Mouse (Mus musculus): Measurements from ENCODE around the gene Cirbp. TPM values are rescaled to one million over a fixed set of nuclear protein-coding genes. Genes with fewer than 3 reads are reported as not detected.

Cirbp gene
- polyA plus RNA-seq, 1 experiment from 2014 or later = 274 TPM

DNA sequence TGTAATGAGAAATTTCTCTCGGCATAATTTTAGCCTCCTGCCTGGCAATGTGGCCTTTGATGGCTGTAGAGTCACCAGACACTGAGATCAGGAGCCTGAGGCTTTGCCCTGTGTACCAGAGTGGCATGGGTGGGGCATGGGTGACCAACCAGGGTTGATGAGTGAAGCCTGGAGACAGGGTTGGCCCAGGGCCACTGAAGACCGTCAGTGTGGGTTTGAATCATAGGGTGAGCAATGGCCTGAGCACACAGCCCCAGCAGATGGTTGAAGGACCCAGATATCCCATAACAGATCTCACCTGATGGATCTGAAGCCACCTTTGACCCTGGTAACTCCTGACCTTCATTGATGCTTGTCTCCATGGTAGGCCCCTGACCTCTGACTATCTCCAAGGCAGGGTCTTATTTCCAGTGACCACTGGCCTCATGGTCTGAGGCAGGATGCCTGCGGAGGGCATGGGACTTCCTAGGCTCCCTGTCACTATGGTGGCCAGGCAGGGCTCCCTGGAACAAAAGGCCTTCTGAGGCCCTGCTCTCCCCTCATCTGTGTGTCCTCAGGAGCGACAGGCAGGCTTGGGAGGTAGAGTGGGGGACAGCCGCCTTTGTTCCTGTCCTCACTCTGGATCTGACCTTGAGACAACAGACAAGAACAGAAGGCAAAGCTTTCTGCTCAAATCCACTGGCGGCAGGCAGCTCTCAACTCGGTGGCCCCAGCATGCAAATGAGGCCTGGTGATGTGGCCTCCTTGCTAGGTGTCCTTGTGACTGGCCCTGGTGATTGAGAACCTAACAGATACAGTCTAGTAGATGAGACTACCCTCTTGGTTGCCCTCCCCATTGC, 11.9 kb downstream of the Cirbp start:
- Histone ChIP-seq H3K4me3 (no peak overlapping the region), H3K36me3 (ENCODE audit: poor library complexity, severe bottlenecking) (peaks cover 9% of the 10 kb centered on the region; the same call in 1 of the 2 replicates), H3K9me3 (replicated peaks) (no peaks in the 10 kb centered on the region), H3K4me2 (no peak overlapping the region), H3K27me3 (no peaks in the 10 kb centered on the region), H3K27ac (no peak overlapping the region), H3K4me1 (peaks cover 49% of the 10 kb centered on the region), H3K9ac (peak overlapping the region; percentile 10; the same call in 1 of the 2 replicates)
- no peak for ATAC-seq
- WGBS = 70% methylated on average over 7 of the region's 7 CpGs

DNA sequence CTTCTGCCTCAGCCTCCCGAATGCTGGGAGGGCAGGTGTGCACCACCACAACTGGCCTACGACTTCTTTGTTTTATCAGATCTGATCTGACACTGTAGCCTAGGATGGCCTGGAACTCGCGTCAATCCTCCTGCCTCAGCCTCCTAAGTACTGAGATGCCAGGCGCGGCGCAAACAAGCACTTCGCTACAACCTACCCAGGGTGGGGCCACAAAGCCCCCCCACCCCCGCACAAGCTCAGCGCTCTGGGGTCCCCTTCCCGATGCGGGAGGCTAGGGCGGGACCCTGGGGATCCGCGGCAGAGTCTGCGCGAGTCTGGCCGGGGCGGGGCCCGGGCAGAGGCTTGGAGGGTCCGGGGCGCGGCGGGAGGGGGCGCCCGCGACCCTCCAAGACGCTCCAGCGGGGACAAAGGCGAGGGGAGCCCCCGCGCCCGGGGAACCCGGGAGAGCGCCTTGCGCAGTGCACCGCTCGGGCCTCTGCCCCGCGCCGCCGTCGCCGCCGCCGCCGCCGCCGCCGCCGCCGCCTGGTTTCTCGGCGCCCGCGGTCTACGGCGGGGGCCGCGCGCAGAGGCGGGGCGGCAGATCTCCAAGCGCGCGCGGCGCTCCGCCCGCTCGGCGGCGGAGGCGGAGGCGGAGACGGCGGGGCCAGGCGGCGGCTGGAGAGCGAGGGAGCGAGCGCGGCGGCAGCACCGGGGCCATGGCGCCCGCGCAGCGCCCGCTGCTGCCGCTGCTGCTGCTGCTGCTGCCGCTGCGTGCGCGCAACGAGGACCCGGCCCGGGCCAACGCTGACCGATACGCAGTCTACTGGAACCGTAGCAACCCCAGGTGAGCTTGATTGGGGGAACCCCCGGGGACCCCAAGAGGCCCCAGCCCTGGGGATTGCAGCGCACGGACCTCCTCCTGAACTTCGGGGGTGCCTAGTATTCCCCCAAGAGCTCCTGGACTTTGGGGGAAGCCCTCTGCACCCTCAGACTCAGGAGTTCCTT, 13.6 kb downstream of the Cirbp start, which contains the start of gene Efna2:
Gene Efna2, plus strand, starts transcription at position 415 of the 984 bp plus-strand sequence.
- WGBS = 4% methylated on average over 43 of the region's 106 CpGs
- H3K4me1 ChIP-seq = peaks cover 45% of the 10 kb centered on the region

DNA sequence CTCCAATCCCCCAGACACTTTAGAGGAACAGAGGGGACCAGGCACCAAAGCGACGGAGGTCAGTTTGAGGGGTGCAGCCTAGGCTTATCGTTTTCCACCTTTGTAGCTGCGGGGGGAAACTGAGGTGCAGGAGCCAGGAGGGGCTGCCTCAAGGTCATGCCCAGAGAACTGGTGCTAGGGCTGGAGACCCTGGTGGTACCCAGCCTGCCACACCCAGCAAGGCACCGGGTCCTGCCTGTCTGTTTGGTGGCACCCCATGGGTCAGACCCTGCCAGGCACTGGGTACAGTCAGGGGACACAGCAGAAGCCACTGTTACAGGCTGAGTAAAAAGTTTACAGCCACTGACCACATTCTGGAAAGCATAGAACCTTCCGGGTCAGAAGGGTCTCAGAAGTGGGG, 14.5 kb downstream of the Cirbp start:
- WGBS = 39% methylated on average over 6 of the region's 6 CpGs
- H3K9me3 ChIP-seq (replicated peaks) = no peaks in the 10 kb centered on the region
- H3K36me3 ChIP-seq (ENCODE audit: poor library complexity, severe bottlenecking) = peaks cover 22% of the 10 kb centered on the region; the same call in 1 of the 2 replicates
- no peaks in the 10 kb centered on the region for H3K27me3 ChIP-seq
- H3K9ac ChIP-seq = peak overlapping the region; percentile 98
- no peak for ATAC-seq
- H3K4me3 ChIP-seq = peak overlapping the region; percentile 85
- peak overlapping the region; percentile 77 for H3K4me2 ChIP-seq
- peaks cover 49% of the 10 kb centered on the region for H3K4me1 ChIP-seq
- no peak overlapping the region for H3K27ac ChIP-seq

More for the DNA sequence above, 13.6 kb downstream of the Cirbp start, which contains the start of gene Efna2:
- peak; percentile 84 for ATAC-seq
- H3K4me2 ChIP-seq = peak within 1 kb of the TSS; percentile 77
- H3K36me3 ChIP-seq (ENCODE audit: poor library complexity, severe bottlenecking) = peaks cover 22% of the 10 kb centered on the region; the same call in 1 of the 2 replicates
- peak within 1 kb of the TSS; percentile 79 for H3K27ac ChIP-seq
- H3K9me3 ChIP-seq (replicated peaks) = no peaks in the 10 kb centered on the region
- H3K9ac ChIP-seq = peak within 1 kb of the TSS; percentile 98
- no peaks in the 10 kb centered on the region for H3K27me3 ChIP-seq
- peak within 1 kb of the TSS; percentile 85 for H3K4me3 ChIP-seq

DNA sequence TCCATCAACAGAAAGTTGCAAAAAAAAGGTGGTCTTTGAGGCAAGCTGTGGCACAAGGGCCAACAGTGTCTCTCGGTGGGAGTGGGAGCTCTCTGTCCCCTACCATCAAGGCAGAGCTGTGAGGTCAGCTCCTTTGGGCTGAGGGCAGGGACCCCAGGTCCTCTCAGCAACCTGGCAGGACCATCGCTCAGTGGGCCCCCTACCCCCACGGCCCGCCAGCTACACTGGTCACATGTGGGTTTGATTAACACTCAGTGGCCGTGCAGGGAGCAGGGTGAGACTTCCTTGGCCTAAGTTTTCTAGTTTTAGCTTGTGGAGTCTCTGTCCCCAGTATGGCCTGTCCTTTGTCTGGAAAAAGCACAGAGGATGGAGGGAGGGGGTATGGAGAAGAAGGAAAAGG, 15.0 kb downstream of the Cirbp start:
- H3K9me3 ChIP-seq (replicated peaks) = no peaks in the 10 kb centered on the region
- H3K4me2 ChIP-seq = peak overlapping the region; percentile 77
- H3K4me1 ChIP-seq = peaks cover 49% of the 10 kb centered on the region
- no peak for ATAC-seq
- peaks cover 22% of the 10 kb centered on the region; the same call in 1 of the 2 replicates for H3K36me3 ChIP-seq (ENCODE audit: poor library complexity, severe bottlenecking)
- peak overlapping the region; percentile 85 for H3K4me3 ChIP-seq
- H3K27ac ChIP-seq = no peak overlapping the region
- 46% methylated on average over 5 of the region's 5 CpGs for WGBS
- no peaks in the 10 kb centered on the region for H3K27me3 ChIP-seq
- H3K9ac ChIP-seq = peak overlapping the region; percentile 98

DNA sequence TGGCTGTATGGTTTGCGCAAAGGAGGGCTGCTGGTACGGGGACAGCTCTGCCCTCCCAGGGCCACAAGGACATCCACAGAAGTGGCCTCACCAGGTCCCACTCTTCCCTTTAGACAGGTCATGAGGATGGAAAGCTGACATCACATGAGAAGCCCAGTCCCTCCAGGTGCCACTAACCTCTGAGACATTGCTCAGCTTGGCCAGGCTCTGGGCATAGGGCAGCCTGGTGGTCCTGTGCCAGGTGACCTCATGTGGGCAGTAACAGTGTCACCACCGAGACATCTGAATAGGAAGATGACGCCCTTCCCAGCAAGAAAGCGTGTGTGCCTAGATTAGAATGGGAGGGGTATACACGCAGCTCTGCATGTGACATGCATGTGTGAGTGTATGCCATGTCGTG, 16.8 kb downstream of the Cirbp start:
- no peaks in the 10 kb centered on the region for H3K9me3 ChIP-seq (replicated peaks)
- 0 out of 2 replicates have a peak overlapping the region, but pooled peaks have one; percentile 98 for H3K9ac ChIP-seq
- H3K4me1 ChIP-seq = peaks cover 49% of the 10 kb centered on the region
- H3K4me2 ChIP-seq = no peak overlapping the region
- H3K27me3 ChIP-seq = no peaks in the 10 kb centered on the region
- H3K27ac ChIP-seq = no peak overlapping the region
- no peak overlapping the region for H3K4me3 ChIP-seq
- 95% methylated on average over 7 of the region's 7 CpGs for WGBS
- ATAC-seq = no peak
- H3K36me3 ChIP-seq (ENCODE audit: poor library complexity, severe bottlenecking) = peaks cover 32% of the 10 kb centered on the region; the same call in 1 of the 2 replicates

DNA sequence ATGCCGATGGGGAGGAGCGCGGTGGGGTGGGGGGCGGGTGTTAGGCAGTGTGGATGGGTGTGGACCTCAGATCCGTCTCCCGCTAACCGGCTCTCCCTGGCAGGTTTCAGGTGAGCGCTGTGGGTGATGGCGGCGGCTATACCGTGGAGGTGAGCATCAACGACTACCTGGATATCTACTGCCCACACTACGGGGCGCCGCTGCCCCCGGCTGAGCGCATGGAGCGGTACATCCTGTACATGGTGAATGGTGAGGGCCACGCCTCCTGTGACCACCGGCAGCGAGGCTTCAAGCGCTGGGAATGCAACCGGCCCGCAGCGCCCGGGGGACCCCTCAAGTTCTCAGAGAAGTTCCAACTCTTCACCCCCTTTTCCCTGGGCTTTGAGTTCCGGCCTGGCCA, 20.9 kb downstream of the Cirbp start:
- H3K4me1 ChIP-seq = peaks cover 45% of the 10 kb centered on the region
- no peak for ATAC-seq
- no peak overlapping the region for H3K4me3 ChIP-seq
- no peaks in the 10 kb centered on the region for H3K27me3 ChIP-seq
- peaks cover 49% of the 10 kb centered on the region for H3K36me3 ChIP-seq (ENCODE audit: poor library complexity, severe bottlenecking)
- H3K27ac ChIP-seq = no peak overlapping the region
- H3K9me3 ChIP-seq (replicated peaks) = no peaks in the 10 kb centered on the region
- whole genome bisulfite sequencing = 42% methylated on average over 27 of the region's 27 CpGs
- no peak overlapping the region for H3K4me2 ChIP-seq
- H3K9ac ChIP-seq = no peak overlapping the region

DNA sequence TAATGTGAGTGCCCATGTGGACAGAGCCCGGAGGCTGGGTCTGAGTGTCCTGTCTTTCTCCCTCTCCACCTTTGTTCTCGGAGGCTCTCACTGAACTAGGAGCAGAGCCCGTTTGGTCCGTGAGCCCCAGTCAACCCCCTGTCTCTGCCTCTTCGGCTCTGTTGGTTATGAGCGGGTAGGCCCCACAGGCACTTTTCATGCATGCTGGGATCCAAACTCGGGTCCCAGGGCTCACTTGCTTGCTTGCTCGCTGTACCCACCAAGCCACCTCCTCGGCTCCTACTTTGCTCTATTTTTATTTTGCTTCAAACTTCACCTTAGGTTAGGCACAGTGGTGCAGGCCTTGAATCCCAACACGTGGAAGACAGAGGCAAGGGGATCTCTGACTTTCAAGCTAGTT, 22.0 kb downstream of the Cirbp start:
- Histone ChIP-seq H3K36me3 (ENCODE audit: poor library complexity, severe bottlenecking) (peaks cover 39% of the 10 kb centered on the region), H3K9me3 (replicated peaks) (no peaks in the 10 kb centered on the region), H3K4me3 (no peak overlapping the region), H3K4me2 (no peak overlapping the region), H3K9ac (no peak overlapping the region), H3K4me1 (peaks cover 35% of the 10 kb centered on the region), H3K27me3 (no peaks in the 10 kb centered on the region), H3K27ac (no peak overlapping the region)
- WGBS = 84% methylated on average over 10 of the region's 10 CpGs
- ATAC-seq = no peak

DNA sequence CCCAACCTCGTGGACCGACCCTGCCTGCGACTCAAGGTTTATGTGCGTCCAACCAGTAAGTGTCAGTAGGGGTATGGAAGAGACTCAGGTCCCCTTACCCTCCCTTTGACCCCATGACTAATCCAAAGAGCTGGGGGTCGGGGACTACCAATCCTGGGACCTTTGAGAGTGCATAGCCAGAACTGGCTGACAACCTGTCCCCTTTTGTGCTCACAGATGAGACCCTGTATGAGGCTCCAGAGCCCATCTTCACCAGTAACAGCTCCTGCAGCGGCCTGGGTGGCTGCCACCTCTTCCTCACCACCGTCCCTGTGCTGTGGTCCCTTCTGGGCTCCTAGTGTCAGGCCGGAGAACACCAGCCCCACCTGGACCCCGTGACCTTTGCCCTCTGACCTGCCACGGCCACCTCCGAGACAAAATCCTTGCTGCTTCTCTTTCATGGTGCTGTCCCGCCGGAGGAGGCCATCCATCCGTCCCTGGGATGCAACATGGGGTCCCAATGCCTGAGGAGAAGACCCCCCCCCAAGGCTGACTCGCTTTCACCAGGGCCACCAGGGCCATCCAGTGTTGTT, 22.8 kb downstream of the Cirbp start:
- Histone ChIP-seq H3K9me3 (replicated peaks) (no peaks in the 10 kb centered on the region), H3K4me1 (peaks cover 35% of the 10 kb centered on the region), H3K4me3 (no peak overlapping the region), H3K9ac (no peak overlapping the region), H3K4me2 (no peak overlapping the region), H3K36me3 (ENCODE audit: poor library complexity, severe bottlenecking) (peaks cover 32% of the 10 kb centered on the region), H3K27ac (no peak overlapping the region), H3K27me3 (no peaks in the 10 kb centered on the region)
- 68% methylated on average over 15 of the region's 15 CpGs for WGBS
- ATAC-seq = no peak

DNA sequence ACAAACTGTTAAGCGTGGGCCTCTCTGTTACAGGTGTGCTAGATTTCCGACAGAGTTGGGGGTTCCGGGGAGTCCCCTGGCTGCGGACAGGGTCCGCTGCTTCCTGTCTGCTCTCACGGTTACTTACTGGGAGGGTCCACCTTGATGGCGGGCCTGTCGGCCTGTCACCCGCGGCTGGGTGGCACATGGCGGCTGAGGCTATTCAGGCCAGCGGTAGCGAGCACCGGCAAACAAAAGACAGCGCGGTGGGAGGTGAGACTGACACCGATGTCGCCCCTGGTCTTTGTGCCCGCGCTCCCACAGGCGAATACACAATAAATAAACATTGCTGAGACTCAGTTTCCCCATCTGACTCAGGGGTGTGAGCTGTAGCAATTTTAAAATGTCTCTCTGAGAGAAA, 24.2 kb downstream of the Cirbp start:
- 3% methylated on average over 21 of the region's 21 CpGs for WGBS
- H3K27me3 ChIP-seq = no peaks in the 10 kb centered on the region
- peak; percentile 53 for ATAC-seq

DNA sequence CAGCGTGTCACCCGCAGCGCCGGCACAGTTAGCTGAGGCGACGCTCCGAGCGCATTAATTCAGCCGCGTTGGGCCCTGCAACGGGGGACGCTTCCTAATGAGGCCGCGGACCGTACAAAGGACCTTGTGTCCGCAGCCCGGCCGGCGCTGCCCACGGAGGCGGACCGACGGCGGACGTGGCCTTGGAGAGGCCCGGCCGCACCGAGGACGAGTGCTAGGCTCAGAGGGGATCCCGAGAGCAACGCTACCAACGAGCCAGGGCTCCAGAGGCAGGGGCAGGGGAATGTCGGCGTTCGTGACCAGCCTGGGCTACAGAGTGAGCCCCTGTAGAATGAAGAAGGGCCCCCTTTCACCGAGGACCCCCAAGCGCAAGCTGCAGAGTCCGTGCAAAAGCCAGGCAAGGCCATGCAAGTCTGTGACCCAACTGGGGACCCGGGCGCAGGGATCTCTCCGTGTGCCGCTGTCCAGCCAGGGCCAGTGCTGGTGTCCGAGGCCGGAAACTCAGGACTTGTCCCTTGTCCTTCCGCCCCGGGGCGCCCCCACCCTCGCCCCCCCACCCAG, 24.8 kb downstream of the Cirbp start:
- Histone ChIP-seq H3K27ac (peak overlapping the region; percentile 90), H3K4me1 (peaks cover 33% of the 10 kb centered on the region), H3K9me3 (replicated peaks) (no peaks in the 10 kb centered on the region), H3K27me3 (no peaks in the 10 kb centered on the region), H3K9ac (peak overlapping the region; percentile 85), H3K4me3 (peak overlapping the region; percentile 49), H3K36me3 (ENCODE audit: poor library complexity, severe bottlenecking) (peaks cover 27% of the 10 kb centered on the region), H3K4me2 (peak overlapping the region; percentile 74)
- under 1% methylated on average over 48 of the region's 48 CpGs for WGBS
- peak; percentile 48 for ATAC-seq

More for the DNA sequence above, 24.2 kb downstream of the Cirbp start:
- peaks cover 27% of the 10 kb centered on the region for H3K36me3 ChIP-seq (ENCODE audit: poor library complexity, severe bottlenecking)
- peak overlapping the region; percentile 85 for H3K9ac ChIP-seq
- peaks cover 38% of the 10 kb centered on the region for H3K4me1 ChIP-seq
- peak overlapping the region; percentile 90 for H3K27ac ChIP-seq
- peak overlapping the region; percentile 49 for H3K4me3 ChIP-seq
- peak overlapping the region; percentile 74 for H3K4me2 ChIP-seq
- no peaks in the 10 kb centered on the region for H3K9me3 ChIP-seq (replicated peaks)

DNA sequence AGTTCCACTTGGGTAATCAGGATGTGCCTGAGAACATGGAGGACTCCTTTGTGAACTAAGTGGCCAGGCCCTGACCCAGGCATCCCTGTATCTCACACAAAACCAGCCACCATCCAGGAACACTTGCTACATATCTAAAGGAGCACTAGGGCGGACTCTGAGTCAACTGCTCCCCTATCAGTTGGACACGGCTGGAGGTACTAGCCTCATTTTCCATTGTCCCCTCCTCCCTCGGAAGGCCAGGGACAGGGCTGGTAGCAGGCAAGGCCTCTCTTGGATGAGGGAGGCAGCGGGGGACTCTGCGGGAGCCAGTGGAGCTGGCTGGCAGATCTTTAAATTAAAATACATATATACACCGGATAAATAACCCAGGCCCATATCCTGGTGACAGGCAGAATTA, 28.2 kb downstream of the Cirbp start:
- H3K4me3 ChIP-seq = no peak overlapping the region
- H3K27ac ChIP-seq = peak overlapping the region; percentile 48; the same call in 1 of the 2 replicates
- H3K36me3 ChIP-seq (ENCODE audit: poor library complexity, severe bottlenecking) = peaks cover 3% of the 10 kb centered on the region
- H3K4me1 ChIP-seq = peaks cover 22% of the 10 kb centered on the region
- ATAC-seq = no peak
- H3K4me2 ChIP-seq = no peak overlapping the region
- H3K27me3 ChIP-seq = no peaks in the 10 kb centered on the region
- H3K9ac ChIP-seq = no peak overlapping the region
- WGBS = 53% methylated on average over 6 of the region's 6 CpGs
- H3K9me3 ChIP-seq (replicated peaks) = no peaks in the 10 kb centered on the region

Data from forebrain, embryonic 13.5 days (tissue).